Mouse (Mus musculus): Measurements from ENCODE around the gene 5730522E02Rik. TPM values are rescaled to one million over a fixed set of nuclear protein-coding genes. Genes with fewer than 3 reads are reported as not detected.

The 5730522E02Rik gene
- polyA plus RNA-seq, 1 experiment from 2014 or later: 0.09 TPM

DNA sequence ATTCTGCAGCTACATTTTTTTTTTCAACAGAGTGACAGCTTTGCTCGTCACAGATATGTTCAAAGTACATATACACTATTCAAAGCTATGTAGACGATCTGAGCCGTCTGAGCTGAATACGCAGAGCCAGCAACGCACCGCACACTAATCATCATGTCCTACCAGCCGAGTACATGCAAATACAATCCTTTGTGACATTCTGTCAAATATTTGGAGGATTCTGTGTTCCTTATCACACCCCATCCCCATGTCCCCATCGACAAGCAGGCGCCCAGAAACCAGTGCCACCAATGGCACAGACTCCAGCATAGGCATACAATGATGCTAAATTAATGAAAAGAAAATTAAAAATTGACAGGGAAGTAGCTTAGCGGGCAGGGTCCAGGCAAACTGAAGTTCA, 356.3 kb downstream of the 5730522E02Rik start:
- Histone ChIP-seq H3K4me1 (ENCODE audit: control insufficient read depth, low read depth, low read length) (no peaks in the 10 kb centered on the region), H3K36me3 (ENCODE audit: control insufficient read depth, insufficient read depth) (no peaks in the 10 kb centered on the region), H3K9me3 (replicated peaks; ENCODE audit: control insufficient read depth, low read length) (no peaks in the 10 kb centered on the region), H3K4me2 (ENCODE audit: low read depth, low read length) (no peak overlapping the region), H3K4me3 (ENCODE audit: low read depth, low read length) (no peak overlapping the region), H3K27me3 (ENCODE audit: control insufficient read depth, insufficient read depth, low read depth, low read length) (no peaks in the 10 kb centered on the region), H3K27ac (ENCODE audit: low read length) (no peak overlapping the region), H3K9ac (ENCODE audit: low read depth, low read length) (no peak overlapping the region)
- no peak for ATAC-seq (ENCODE audit: low read depth)
- WGBS (ENCODE audit: insufficient replicate concordance): 69% methylated on average over 10 of the region's 10 CpGs

DNA sequence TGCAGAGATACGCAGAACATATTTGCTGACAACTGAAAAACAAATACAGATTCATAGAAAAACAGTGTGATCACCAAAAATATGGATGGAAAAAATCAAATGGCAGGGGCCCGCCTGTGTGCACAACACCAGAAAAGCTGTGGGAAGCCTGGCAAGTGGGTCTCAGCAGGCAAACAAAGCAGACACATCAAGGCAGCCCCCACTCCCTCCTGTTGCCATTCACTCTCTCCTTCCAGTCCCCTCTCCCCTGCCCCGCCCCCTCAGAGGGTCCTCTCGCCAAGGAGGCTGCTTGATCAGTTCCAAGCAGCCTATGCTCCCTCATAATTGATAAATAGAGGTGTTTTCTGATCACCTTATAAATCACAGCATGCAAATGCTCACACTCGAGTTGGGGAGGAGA, 357.5 kb downstream of the 5730522E02Rik start:
- Histone ChIP-seq H3K9ac (ENCODE audit: low read depth, low read length) (no peak overlapping the region), H3K4me3 (ENCODE audit: low read depth, low read length) (no peak overlapping the region), H3K27ac (ENCODE audit: low read length) (no peak overlapping the region), H3K27me3 (ENCODE audit: control insufficient read depth, insufficient read depth, low read depth, low read length) (no peaks in the 10 kb centered on the region), H3K4me2 (ENCODE audit: low read depth, low read length) (no peak overlapping the region), H3K9me3 (replicated peaks; ENCODE audit: control insufficient read depth, low read length) (no peaks in the 10 kb centered on the region), H3K36me3 (ENCODE audit: control insufficient read depth, insufficient read depth) (no peaks in the 10 kb centered on the region), H3K4me1 (ENCODE audit: control insufficient read depth, low read depth, low read length) (no peaks in the 10 kb centered on the region)
- no peak for ATAC-seq (ENCODE audit: low read depth)
- WGBS (ENCODE audit: insufficient replicate concordance): 21% methylated on average over 5 of the region's 5 CpGs

DNA sequence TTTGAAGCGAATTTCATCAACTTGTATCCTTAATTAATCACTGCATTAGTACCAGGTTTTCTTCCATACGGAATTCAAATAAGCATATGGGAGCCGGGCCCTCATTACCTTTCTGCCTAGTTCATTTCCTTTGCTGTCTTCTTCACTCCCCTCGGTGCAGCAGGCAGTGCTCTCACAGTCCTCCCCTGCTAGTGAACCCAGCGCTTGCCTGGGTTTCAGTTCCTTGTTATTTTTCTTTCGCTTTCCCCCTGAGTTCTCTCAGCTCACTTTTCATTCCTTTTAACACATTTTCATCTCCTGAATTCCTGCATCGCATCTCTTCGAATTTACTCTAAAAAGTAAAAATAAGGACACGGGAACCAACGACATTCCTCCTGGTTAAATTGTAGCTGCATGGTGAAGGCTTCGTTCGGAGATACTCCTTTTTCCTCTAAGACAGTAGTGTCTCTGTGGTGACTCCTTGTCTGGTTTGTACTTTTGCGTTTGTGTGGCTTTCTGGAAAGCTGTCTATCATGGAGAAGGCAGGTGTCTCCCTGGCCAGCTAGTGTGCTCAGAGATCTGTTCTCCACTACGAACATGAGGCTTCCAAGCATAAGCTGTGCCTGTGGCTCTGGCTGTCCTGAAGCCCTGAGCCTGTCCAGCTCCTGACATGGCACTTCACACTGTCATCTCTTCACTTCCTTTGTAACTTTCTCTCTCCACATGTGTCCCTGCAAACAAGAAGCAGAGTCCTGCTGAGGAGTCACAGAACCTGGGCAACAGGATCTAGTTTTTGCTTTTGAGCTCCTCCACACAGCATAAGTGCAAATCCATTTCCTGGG, 361.5 kb downstream of the 5730522E02Rik start:
- Histone ChIP-seq H3K4me3 (ENCODE audit: low read depth, low read length) (no peak overlapping the region), H3K9me3 (replicated peaks; ENCODE audit: control insufficient read depth, low read length) (no peaks in the 10 kb centered on the region), H3K9ac (ENCODE audit: low read depth, low read length) (no peak overlapping the region), H3K36me3 (ENCODE audit: control insufficient read depth, insufficient read depth) (no peaks in the 10 kb centered on the region), H3K4me1 (ENCODE audit: control insufficient read depth, low read depth, low read length) (no peaks in the 10 kb centered on the region), H3K27ac (ENCODE audit: low read length) (no peak overlapping the region), H3K4me2 (ENCODE audit: low read depth, low read length) (no peak overlapping the region), H3K27me3 (ENCODE audit: control insufficient read depth, insufficient read depth, low read depth, low read length) (no peaks in the 10 kb centered on the region)
- ATAC-seq (ENCODE audit: low read depth): no peak
- 45% methylated on average over 14 of the region's 14 CpGs for WGBS (ENCODE audit: insufficient replicate concordance)

DNA sequence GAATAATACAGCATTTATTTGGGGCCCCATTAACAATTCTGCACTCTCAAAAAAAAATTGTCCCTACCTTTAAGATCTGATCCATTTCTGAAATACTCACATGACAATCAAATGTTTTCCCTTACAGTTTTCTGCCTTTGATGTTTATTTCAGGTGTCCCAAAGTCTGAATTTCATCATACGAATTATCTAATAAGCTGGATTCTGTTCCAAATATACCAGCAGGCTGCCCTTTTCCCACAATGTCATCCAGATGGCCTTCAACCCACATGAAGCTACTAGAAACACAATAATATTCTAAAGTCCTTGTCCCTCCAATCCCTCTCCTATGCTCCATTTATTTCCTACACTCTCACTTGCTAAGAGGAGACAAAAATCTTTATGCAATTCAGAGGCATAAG, 372.1 kb downstream of the 5730522E02Rik start:
- no peak overlapping the region for H3K4me2 ChIP-seq (ENCODE audit: low read depth, low read length)
- H3K27me3 ChIP-seq (ENCODE audit: control insufficient read depth, insufficient read depth, low read depth, low read length): no peaks in the 10 kb centered on the region
- 46% methylated on average over 1 of the region's 1 CpGs for WGBS (ENCODE audit: insufficient replicate concordance)
- no peak overlapping the region for H3K9ac ChIP-seq (ENCODE audit: low read depth, low read length)
- H3K4me1 ChIP-seq (ENCODE audit: control insufficient read depth, low read depth, low read length): no peaks in the 10 kb centered on the region
- H3K36me3 ChIP-seq (ENCODE audit: control insufficient read depth, insufficient read depth): no peaks in the 10 kb centered on the region
- no peak overlapping the region for H3K4me3 ChIP-seq (ENCODE audit: low read depth, low read length)
- no peak overlapping the region for H3K27ac ChIP-seq (ENCODE audit: low read length)
- no peak for ATAC-seq (ENCODE audit: low read depth)
- H3K9me3 ChIP-seq (replicated peaks; ENCODE audit: control insufficient read depth, low read length): no peaks in the 10 kb centered on the region

DNA sequence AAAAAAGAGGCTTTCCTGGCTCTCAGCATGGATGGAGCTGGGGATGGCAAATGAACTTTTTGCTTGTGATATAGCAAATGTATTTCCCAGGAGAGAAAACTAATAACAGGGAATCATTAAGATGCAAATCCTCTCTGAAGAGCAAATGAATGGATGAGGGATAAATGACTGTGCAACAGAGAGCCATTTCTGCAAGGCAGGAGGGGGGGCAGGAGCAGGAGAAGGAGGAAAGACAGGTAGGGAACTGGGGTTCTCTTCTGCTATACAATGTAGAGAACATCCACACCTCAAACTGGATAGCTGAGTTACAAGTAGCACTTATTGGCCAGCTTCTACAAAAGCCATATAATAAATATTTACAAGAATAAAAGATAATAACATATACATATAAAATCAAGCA, 390.8 kb downstream of the 5730522E02Rik start:
- Histone ChIP-seq H3K36me3 (ENCODE audit: control insufficient read depth, insufficient read depth) (no peaks in the 10 kb centered on the region), H3K4me3 (ENCODE audit: low read depth, low read length) (no peak overlapping the region), H3K27ac (ENCODE audit: low read length) (no peak overlapping the region), H3K9me3 (replicated peaks; ENCODE audit: control insufficient read depth, low read length) (no peaks in the 10 kb centered on the region), H3K4me2 (ENCODE audit: low read depth, low read length) (no peak overlapping the region), H3K9ac (ENCODE audit: low read depth, low read length) (no peak overlapping the region), H3K27me3 (ENCODE audit: control insufficient read depth, insufficient read depth, low read depth, low read length) (no peaks in the 10 kb centered on the region), H3K4me1 (ENCODE audit: control insufficient read depth, low read depth, low read length) (no peaks in the 10 kb centered on the region)
- no peak for ATAC-seq (ENCODE audit: low read depth)

DNA sequence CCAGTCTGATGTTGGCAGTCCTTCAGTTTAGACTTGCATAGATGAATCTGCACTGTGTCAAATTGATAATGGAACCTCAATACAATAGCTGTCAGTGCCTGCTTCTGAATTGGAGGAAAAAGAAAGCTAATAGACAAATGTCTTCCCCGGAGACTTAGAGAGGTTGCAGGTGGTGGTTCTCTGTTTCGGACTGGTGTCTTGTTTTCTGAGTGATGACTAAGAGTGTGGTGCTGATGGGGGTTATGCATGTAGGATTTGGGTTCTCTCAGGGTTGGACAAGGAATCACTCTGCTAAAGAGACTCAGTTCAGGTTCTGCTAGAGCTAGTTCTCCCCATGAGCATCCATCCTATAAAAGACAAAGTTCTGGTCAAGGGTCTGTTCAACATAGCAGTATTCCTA, 397.1 kb downstream of the 5730522E02Rik start:
- WGBS (ENCODE audit: insufficient replicate concordance): 66% methylated on average over 2 of the region's 2 CpGs
- no peaks in the 10 kb centered on the region for H3K36me3 ChIP-seq (ENCODE audit: control insufficient read depth, insufficient read depth)
- no peak overlapping the region for H3K9ac ChIP-seq (ENCODE audit: low read depth, low read length)
- no peaks in the 10 kb centered on the region for H3K27me3 ChIP-seq (ENCODE audit: control insufficient read depth, insufficient read depth, low read depth, low read length)
- H3K9me3 ChIP-seq (replicated peaks; ENCODE audit: control insufficient read depth, low read length): no peaks in the 10 kb centered on the region
- no peak overlapping the region for H3K27ac ChIP-seq (ENCODE audit: low read length)
- H3K4me2 ChIP-seq (ENCODE audit: low read depth, low read length): no peak overlapping the region
- H3K4me3 ChIP-seq (ENCODE audit: low read depth, low read length): no peak overlapping the region
- no peaks in the 10 kb centered on the region for H3K4me1 ChIP-seq (ENCODE audit: control insufficient read depth, low read depth, low read length)
- ATAC-seq (ENCODE audit: low read depth): no peak

DNA sequence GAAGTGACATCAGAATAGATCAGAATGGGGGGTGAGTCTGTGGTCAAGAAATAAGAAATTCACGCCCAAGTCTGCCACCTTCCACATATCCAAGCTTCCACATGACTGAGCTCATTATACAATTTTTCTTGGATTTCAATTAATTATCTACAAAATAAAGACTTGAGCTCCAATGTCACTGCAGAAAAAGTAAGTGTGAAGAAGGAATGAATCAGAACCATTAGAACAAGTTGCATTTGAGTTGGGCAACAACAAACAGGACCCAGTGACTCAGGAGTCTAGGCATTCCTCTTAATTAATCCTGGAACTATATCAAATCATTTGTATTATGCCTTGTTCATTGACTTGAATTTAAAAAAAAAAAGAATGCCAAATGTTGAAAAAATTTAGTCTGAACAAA, 422.9 kb downstream of the 5730522E02Rik start:
- Histone ChIP-seq H3K4me3 (ENCODE audit: low read depth, low read length) (no peak overlapping the region), H3K4me1 (ENCODE audit: control insufficient read depth, low read depth, low read length) (no peaks in the 10 kb centered on the region), H3K36me3 (ENCODE audit: control insufficient read depth, insufficient read depth) (no peaks in the 10 kb centered on the region), H3K4me2 (ENCODE audit: low read depth, low read length) (no peak overlapping the region), H3K27ac (ENCODE audit: low read length) (no peak overlapping the region), H3K9ac (ENCODE audit: low read depth, low read length) (no peak overlapping the region), H3K27me3 (ENCODE audit: control insufficient read depth, insufficient read depth, low read depth, low read length) (no peaks in the 10 kb centered on the region), H3K9me3 (replicated peaks; ENCODE audit: control insufficient read depth, low read length) (no peaks in the 10 kb centered on the region)
- no peak for ATAC-seq (ENCODE audit: low read depth)
- WGBS (ENCODE audit: insufficient replicate concordance): 43% methylated on average over 1 of the region's 1 CpGs

DNA sequence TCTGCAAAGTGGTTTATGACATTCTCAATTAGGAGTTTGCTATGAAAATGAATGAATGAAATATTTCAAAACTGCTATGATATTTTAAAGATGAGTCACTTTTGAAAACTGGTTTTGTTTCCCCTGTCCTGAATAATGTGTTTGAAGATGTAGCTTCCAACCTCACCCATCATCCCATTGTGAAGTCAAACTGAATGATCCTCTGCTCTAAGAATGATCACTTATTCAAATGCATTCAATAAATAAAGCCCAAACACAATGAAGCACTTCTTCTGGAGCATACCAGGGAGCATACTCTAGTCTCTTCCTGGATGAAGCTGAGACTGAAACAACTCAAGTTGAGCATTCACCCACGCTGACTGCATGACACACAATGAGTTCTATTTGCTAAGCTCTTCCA, 438.3 kb downstream of the 5730522E02Rik start:
- Histone ChIP-seq H3K27me3 (ENCODE audit: control insufficient read depth, insufficient read depth, low read depth, low read length) (no peaks in the 10 kb centered on the region), H3K4me2 (ENCODE audit: low read depth, low read length) (no peak overlapping the region), H3K4me1 (ENCODE audit: control insufficient read depth, low read depth, low read length) (no peaks in the 10 kb centered on the region), H3K4me3 (ENCODE audit: low read depth, low read length) (no peak overlapping the region), H3K36me3 (ENCODE audit: control insufficient read depth, insufficient read depth) (no peaks in the 10 kb centered on the region), H3K27ac (ENCODE audit: low read length) (no peak overlapping the region), H3K9ac (ENCODE audit: low read depth, low read length) (no peak overlapping the region), H3K9me3 (replicated peaks; ENCODE audit: control insufficient read depth, low read length) (no peaks in the 10 kb centered on the region)
- no peak for ATAC-seq (ENCODE audit: low read depth)
- 50% methylated on average over 1 of the region's 1 CpGs for WGBS (ENCODE audit: insufficient replicate concordance)

DNA sequence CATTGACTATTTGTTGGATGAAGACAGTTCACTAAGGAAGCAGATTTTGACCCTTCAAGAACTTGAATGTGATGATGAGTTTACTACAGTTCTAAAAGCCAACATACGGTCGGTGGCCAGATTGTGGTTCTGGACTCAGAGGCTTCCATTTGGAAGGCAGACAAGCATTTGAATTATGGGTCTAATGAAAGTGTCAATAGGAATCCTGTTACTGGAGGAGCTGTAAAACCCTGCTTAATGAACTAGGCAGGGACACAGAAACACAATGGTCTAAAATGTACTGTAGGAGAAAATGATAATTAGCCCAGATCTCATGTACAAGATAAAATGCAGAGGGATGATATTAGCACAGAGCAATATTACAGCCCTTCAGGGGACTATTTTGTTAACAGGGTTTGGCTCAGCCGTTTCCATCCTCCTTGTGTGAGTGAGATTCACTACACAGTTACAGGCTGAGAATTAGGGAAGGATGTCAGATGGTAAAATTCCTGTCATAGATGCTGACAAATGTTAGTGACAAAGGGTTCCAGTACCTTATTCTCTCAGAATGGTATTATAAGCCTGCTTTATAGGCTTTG, 439.5 kb downstream of the 5730522E02Rik start:
- Histone ChIP-seq H3K4me2 (ENCODE audit: low read depth, low read length) (no peak overlapping the region), H3K27me3 (ENCODE audit: control insufficient read depth, insufficient read depth, low read depth, low read length) (no peaks in the 10 kb centered on the region), H3K4me1 (ENCODE audit: control insufficient read depth, low read depth, low read length) (no peaks in the 10 kb centered on the region), H3K9me3 (replicated peaks; ENCODE audit: control insufficient read depth, low read length) (no peaks in the 10 kb centered on the region), H3K27ac (ENCODE audit: low read length) (no peak overlapping the region), H3K9ac (ENCODE audit: low read depth, low read length) (no peak overlapping the region), H3K4me3 (ENCODE audit: low read depth, low read length) (no peak overlapping the region), H3K36me3 (ENCODE audit: control insufficient read depth, insufficient read depth) (no peaks in the 10 kb centered on the region)
- no peak for ATAC-seq (ENCODE audit: low read depth)
- 60% methylated on average over 3 of the region's 3 CpGs for WGBS (ENCODE audit: insufficient replicate concordance)
